Mouse (Mus musculus): Measurements from ENCODE around the gene Tusc2. TPM values are rescaled to one million over a fixed set of nuclear protein-coding genes. Genes with fewer than 3 reads are reported as not detected.

Gene Tusc2
- polyA plus RNA-seq, 1 experiment from 2014 or later, result 45.9 TPM

- H3K27ac ChIP-seq (ENCODE audit: low read depth, low read length), result no peak overlapping the region
- H3K36me3 ChIP-seq (ENCODE audit: control insufficient read depth, insufficient read depth, low read length), result peaks cover 9% of the 10 kb centered on the region; the same call in 1 of the 2 replicates
- no peak overlapping the region for H3K4me2 ChIP-seq (replicated peaks; ENCODE audit: low read depth, low read length)
- no peak overlapping the region for H3K4me3 ChIP-seq (ENCODE audit: low read length)
- H3K9me3 ChIP-seq (ENCODE audit: control insufficient read depth, low read length), result no peaks in the 10 kb centered on the region
- ATAC-seq (ENCODE audit: low FRiP score, low TSS enrichment), result no peak
- 77% methylated on average over 20 of the region's 20 CpGs for WGBS
- H3K4me1 ChIP-seq (ENCODE audit: control insufficient read depth, insufficient read depth, low read length), result peaks cover 43% of the 10 kb centered on the region
- no peaks in the 10 kb centered on the region for H3K27me3 ChIP-seq (ENCODE audit: control insufficient read depth, insufficient read depth, low read length)
- H3K9ac ChIP-seq (ENCODE audit: low read depth, low read length), result no peak overlapping the region; the same call in 1 of the 2 replicates
Observed at GRCm38 (mm10) chr9:107549297-107550074, 13.6 kb upstream of the Tusc2 start.

GRCm38 (mm10) chr9:107550491-107551116, 12.5 kb upstream of the Tusc2 start:
- Histone ChIP-seq H3K36me3 (ENCODE audit: control insufficient read depth, insufficient read depth, low read length) (no peaks in the 10 kb centered on the region), H3K4me2 (replicated peaks; ENCODE audit: low read depth, low read length) (peak overlapping the region; percentile 87), H3K9ac (ENCODE audit: low read depth, low read length) (peak overlapping the region; percentile 67; the same call in 1 of the 2 replicates), H3K27ac (ENCODE audit: low read depth, low read length) (peak overlapping the region; percentile 69; the same call in 1 of the 2 replicates), H3K9me3 (ENCODE audit: control insufficient read depth, low read length) (no peaks in the 10 kb centered on the region), H3K4me3 (ENCODE audit: low read length) (peak overlapping the region; percentile 63), H3K27me3 (ENCODE audit: control insufficient read depth, insufficient read depth, low read length) (no peaks in the 10 kb centered on the region), H3K4me1 (ENCODE audit: control insufficient read depth, insufficient read depth, low read length) (peaks cover 44% of the 10 kb centered on the region)
- WGBS, result 26% methylated on average over 23 of the region's 23 CpGs
- no peak for ATAC-seq (ENCODE audit: low FRiP score, low TSS enrichment)

GRCm38 (mm10) chr9:107551117-107551889, 11.8 kb upstream of the Tusc2 start, which contains the start of gene Rassf1:
Gene Rassf1, plus strand, starts transcription at chr9:107551555.
- Histone ChIP-seq H3K4me2 (replicated peaks; ENCODE audit: low read depth, low read length) (peak within 1 kb of the TSS; percentile 87), H3K36me3 (ENCODE audit: control insufficient read depth, insufficient read depth, low read length) (no peaks in the 10 kb centered on the region; the same call in 1 of the 2 replicates), H3K27ac (ENCODE audit: low read depth, low read length) (peak within 1 kb of the TSS; percentile 69), H3K4me3 (ENCODE audit: low read length) (peak within 1 kb of the TSS; percentile 63), H3K27me3 (ENCODE audit: control insufficient read depth, insufficient read depth, low read length) (no peaks in the 10 kb centered on the region), H3K9ac (ENCODE audit: low read depth, low read length) (peak within 1 kb of the TSS; percentile 67), H3K9me3 (ENCODE audit: control insufficient read depth, low read length) (no peaks in the 10 kb centered on the region), H3K4me1 (ENCODE audit: control insufficient read depth, insufficient read depth, low read length) (peaks cover 51% of the 10 kb centered on the region)
- peak; percentile 44 for ATAC-seq (ENCODE audit: low FRiP score, low TSS enrichment)
- WGBS, result under 1% methylated on average over 63 of the region's 63 CpGs

GRCm38 (mm10) chr9:107551890-107552355, 11.1 kb upstream of the Tusc2 start:
- H3K9me3 ChIP-seq (ENCODE audit: control insufficient read depth, low read length), result no peaks in the 10 kb centered on the region
- no peaks in the 10 kb centered on the region for H3K27me3 ChIP-seq (ENCODE audit: control insufficient read depth, insufficient read depth, low read length)
- H3K4me3 ChIP-seq (ENCODE audit: low read length), result peak overlapping the region; percentile 63
- H3K4me1 ChIP-seq (ENCODE audit: control insufficient read depth, insufficient read depth, low read length), result peaks cover 53% of the 10 kb centered on the region
- H3K27ac ChIP-seq (ENCODE audit: low read depth, low read length), result peak overlapping the region; percentile 69
- H3K9ac ChIP-seq (ENCODE audit: low read depth, low read length), result peak overlapping the region; percentile 67
- WGBS, result 6% methylated on average over 8 of the region's 8 CpGs
- ATAC-seq (ENCODE audit: low FRiP score, low TSS enrichment), result no peak
- H3K4me2 ChIP-seq (replicated peaks; ENCODE audit: low read depth, low read length), result peak overlapping the region; percentile 87
- peaks cover 6% of the 10 kb centered on the region for H3K36me3 ChIP-seq (ENCODE audit: control insufficient read depth, insufficient read depth, low read length)

GRCm38 (mm10) chr9:107552690-107553393, 10.2 kb upstream of the Tusc2 start:
- Histone ChIP-seq H3K4me3 (ENCODE audit: low read length) (peak overlapping the region; percentile 63), H3K36me3 (ENCODE audit: control insufficient read depth, insufficient read depth, low read length) (peaks cover 15% of the 10 kb centered on the region), H3K27me3 (ENCODE audit: control insufficient read depth, insufficient read depth, low read length) (no peaks in the 10 kb centered on the region), H3K4me1 (ENCODE audit: control insufficient read depth, insufficient read depth, low read length) (peaks cover 49% of the 10 kb centered on the region), H3K9ac (ENCODE audit: low read depth, low read length) (peak overlapping the region; percentile 67; the same call in 1 of the 2 replicates), H3K4me2 (replicated peaks; ENCODE audit: low read depth, low read length) (peak overlapping the region; percentile 87), H3K9me3 (ENCODE audit: control insufficient read depth, low read length) (no peaks in the 10 kb centered on the region), H3K27ac (ENCODE audit: low read depth, low read length) (peak overlapping the region; percentile 69)
- no peak for ATAC-seq (ENCODE audit: low FRiP score, low TSS enrichment)
- 74% methylated on average over 5 of the region's 5 CpGs for WGBS

- Histone ChIP-seq H3K4me2 (replicated peaks; ENCODE audit: low read depth, low read length) (peak overlapping the region; percentile 87), H3K27me3 (ENCODE audit: control insufficient read depth, insufficient read depth, low read length) (no peaks in the 10 kb centered on the region), H3K36me3 (ENCODE audit: control insufficient read depth, insufficient read depth, low read length) (peaks cover 24% of the 10 kb centered on the region), H3K9me3 (ENCODE audit: control insufficient read depth, low read length) (no peaks in the 10 kb centered on the region), H3K4me3 (ENCODE audit: low read length) (peak overlapping the region; percentile 63), H3K9ac (ENCODE audit: low read depth, low read length) (peak overlapping the region; percentile 67), H3K4me1 (ENCODE audit: control insufficient read depth, insufficient read depth, low read length) (peaks cover 49% of the 10 kb centered on the region), H3K27ac (ENCODE audit: low read depth, low read length) (peak overlapping the region; percentile 96)
- ATAC-seq (ENCODE audit: low FRiP score, low TSS enrichment), result peak; percentile 10; the same call in 1 of the 2 replicates
- WGBS, result 2% methylated on average over 37 of the region's 37 CpGs
Observed at GRCm38 (mm10) chr9:107553541-107554318, 9.3 kb upstream of the Tusc2 start.

GRCm38 (mm10) chr9:107554319-107554825, 8.7 kb upstream of the Tusc2 start:
- peak overlapping the region; percentile 97 for H3K27ac ChIP-seq (ENCODE audit: low read depth, low read length)
- peak overlapping the region; percentile 87 for H3K4me2 ChIP-seq (replicated peaks; ENCODE audit: low read depth, low read length)
- peak overlapping the region; percentile 86 for H3K9ac ChIP-seq (ENCODE audit: low read depth, low read length)
- peaks cover 49% of the 10 kb centered on the region for H3K4me1 ChIP-seq (ENCODE audit: control insufficient read depth, insufficient read depth, low read length)
- WGBS, result under 1% methylated on average over 48 of the region's 53 CpGs
- peak; percentile 88 for ATAC-seq (ENCODE audit: low FRiP score, low TSS enrichment)
- H3K36me3 ChIP-seq (ENCODE audit: control insufficient read depth, insufficient read depth, low read length), result peaks cover 30% of the 10 kb centered on the region
- no peaks in the 10 kb centered on the region for H3K9me3 ChIP-seq (ENCODE audit: control insufficient read depth, low read length)
- H3K4me3 ChIP-seq (ENCODE audit: low read length), result peak overlapping the region; percentile 63
- no peaks in the 10 kb centered on the region for H3K27me3 ChIP-seq (ENCODE audit: control insufficient read depth, insufficient read depth, low read length)

All from kidney, embryonic 14.5 days (tissue).